Mouse (Mus musculus) spleen, adult 2 months (tissue): Measurements from ENCODE around the gene Lrrtm3.

Experiments used
- CTCF ChIP-seq: fragments of 200-500 bp; IDR thresholded peaks from 2 replicates; pipeline ENCODE4 v1.5.1; 2011; ENCODE audit warnings: mild to moderate bottlenecking, inconsistent platforms; ENCODE audit not compliant: insufficient read depth, insufficient read length, insufficient replicate concordance; ENCODE audit errors: extremely low read depth
- POLR2A ChIP-seq: fragments of 200-500 bp; IDR thresholded peaks from 2 replicates; pipeline ENCODE4 v1.6.1; 2011; ENCODE audit warnings: low read depth, low read length, inconsistent platforms

GRCm38 (mm10) chr10:63908878-63909277 is 181.2 kb downstream of the Lrrtm3 start:
- TF ChIP-seq CTCF (no peak), POLR2A (no peak)
